Mouse (Mus musculus): ENCODE results near the gene 4930503B20Rik. TPM values are rescaled to one million over a fixed set of nuclear protein-coding genes. Genes with fewer than 3 reads are reported as not detected.

4930503B20Rik gene
- total and polyA plus RNA-seq, 3 experiments: 0.44 TPM; not detected in 2

- ATAC-seq (ENCODE audit: extremely low read depth, insufficient number of reproducible peaks, low FRiP score, poor library complexity, severe bottlenecking): no peak
- peaks cover 21% of the 10 kb centered on the region; the same call in 1 of the 2 replicates for H3K27me3 ChIP-seq (ENCODE audit: insufficient read depth, low read length)
- H3K4me1 ChIP-seq (ENCODE audit: insufficient read depth, low read depth, low read length): peaks cover 37% of the 10 kb centered on the region
- no peak for DNase-seq (ENCODE audit: low spot score)
- H3K36me3 ChIP-seq (replicated peaks): peaks cover 5% of the 10 kb centered on the region
- H3K9me3 ChIP-seq (replicated peaks): no peaks in the 10 kb centered on the region
- no peak overlapping the region for H3K4me3 ChIP-seq (ENCODE audit: low read depth, low read length)
- TF ChIP-seq POLR2AphosphoS5 (IDR thresholded peaks at IDR 0.05; ENCODE audit: insufficient replicate concordance, low read depth, low read length) (no peak), TAL1 (conservative IDR thresholded peaks at IDR 0.05; ENCODE audit: low read depth, low read length) (no peak), GATA2 (IDR thresholded peaks at IDR 0.05; ENCODE audit: borderline replicate concordance, low read depth, low read length) (no peak), CTCF (IDR thresholded peaks at IDR 0.05; ENCODE audit: low read depth, low read length) (no peak), GATA1 (IDR thresholded peaks at IDR 0.05; ENCODE audit: borderline replicate concordance, low read length) (no peak)
Measured at GRCm38 (mm10) chr3:146649311-146649894, 1.7 kb downstream of the 4930503B20Rik start.

GRCm38 (mm10) chr3:146641818-146642427 is 9.2 kb downstream of the 4930503B20Rik start:
- H3K4me1 ChIP-seq (ENCODE audit: insufficient read depth, low read depth, low read length): peaks cover 8% of the 10 kb centered on the region
- peaks cover 10% of the 10 kb centered on the region for H3K27me3 ChIP-seq (ENCODE audit: insufficient read depth, low read length)
- DNase-seq (ENCODE audit: low spot score): no peak
- peaks cover 4% of the 10 kb centered on the region; the same call in 1 of the 2 replicates for H3K9me3 ChIP-seq (replicated peaks)
- H3K4me3 ChIP-seq (ENCODE audit: low read depth, low read length): no peak overlapping the region
- no peak for TF ChIP-seq POLR2AphosphoS5 (IDR thresholded peaks at IDR 0.05; ENCODE audit: insufficient replicate concordance, low read depth, low read length)
- TF ChIP-seq TAL1 (conservative IDR thresholded peaks at IDR 0.05; ENCODE audit: low read depth, low read length): no peak
- no peak for TF ChIP-seq GATA2 (IDR thresholded peaks at IDR 0.05; ENCODE audit: borderline replicate concordance, low read depth, low read length)
- no peak for TF ChIP-seq GATA1 (IDR thresholded peaks at IDR 0.05; ENCODE audit: borderline replicate concordance, low read length)
- TF ChIP-seq CTCF (IDR thresholded peaks at IDR 0.05; ENCODE audit: low read depth, low read length): no peak
- ATAC-seq (ENCODE audit: extremely low read depth, insufficient number of reproducible peaks, low FRiP score, poor library complexity, severe bottlenecking): no peak
- no peaks in the 10 kb centered on the region for H3K36me3 ChIP-seq (replicated peaks)

GRCm38 (mm10) chr3:146632506-146632905 is 18.6 kb downstream of the 4930503B20Rik start:
- DNase-seq (ENCODE audit: low spot score) (no peak), ATAC-seq (ENCODE audit: extremely low read depth, insufficient number of reproducible peaks, low FRiP score, poor library complexity, severe bottlenecking) (no peak)
- no peak overlapping the region for H3K4me3 ChIP-seq (ENCODE audit: low read depth, low read length)
- H3K4me1 ChIP-seq (ENCODE audit: insufficient read depth, low read depth, low read length): peaks cover 10% of the 10 kb centered on the region
- H3K36me3 ChIP-seq (replicated peaks): no peaks in the 10 kb centered on the region
- 0 out of 2 replicates have a peak, but pooled peaks cover 2% of the 10 kb centered on the region for H3K9me3 ChIP-seq (replicated peaks)
- peaks cover 20% of the 10 kb centered on the region for H3K27me3 ChIP-seq (ENCODE audit: insufficient read depth, low read length)
- TF ChIP-seq CTCF (IDR thresholded peaks at IDR 0.05; ENCODE audit: low read depth, low read length) (no peak), POLR2AphosphoS5 (IDR thresholded peaks at IDR 0.05; ENCODE audit: insufficient replicate concordance, low read depth, low read length) (no peak), GATA1 (IDR thresholded peaks at IDR 0.05; ENCODE audit: borderline replicate concordance, low read length) (no peak), TAL1 (conservative IDR thresholded peaks at IDR 0.05; ENCODE audit: low read depth, low read length) (no peak), GATA2 (IDR thresholded peaks at IDR 0.05; ENCODE audit: borderline replicate concordance, low read depth, low read length) (no peak)

GRCm38 (mm10) chr3:146628227-146628982 is 22.7 kb downstream of the 4930503B20Rik start:
- TF ChIP-seq TAL1 (conservative IDR thresholded peaks at IDR 0.05; ENCODE audit: low read depth, low read length) (no peak), GATA2 (IDR thresholded peaks at IDR 0.05; ENCODE audit: borderline replicate concordance, low read depth, low read length) (no peak), POLR2AphosphoS5 (IDR thresholded peaks at IDR 0.05; ENCODE audit: insufficient replicate concordance, low read depth, low read length) (no peak), CTCF (IDR thresholded peaks at IDR 0.05; ENCODE audit: low read depth, low read length) (no peak), GATA1 (IDR thresholded peaks at IDR 0.05; ENCODE audit: borderline replicate concordance, low read length) (no peak)
- ATAC-seq (ENCODE audit: extremely low read depth, insufficient number of reproducible peaks, low FRiP score, poor library complexity, severe bottlenecking) (no peak), DNase-seq (ENCODE audit: low spot score) (no peak)
- H3K4me1 ChIP-seq (ENCODE audit: insufficient read depth, low read depth, low read length): peaks cover 13% of the 10 kb centered on the region
- H3K27me3 ChIP-seq (ENCODE audit: insufficient read depth, low read length): peaks cover 28% of the 10 kb centered on the region
- no peaks in the 10 kb centered on the region for H3K9me3 ChIP-seq (replicated peaks)
- H3K36me3 ChIP-seq (replicated peaks): no peaks in the 10 kb centered on the region
- no peak overlapping the region for H3K4me3 ChIP-seq (ENCODE audit: low read depth, low read length)

- no peak for TF ChIP-seq CTCF (IDR thresholded peaks at IDR 0.05; ENCODE audit: low read depth, low read length)
- no peak for TF ChIP-seq GATA2 (IDR thresholded peaks at IDR 0.05; ENCODE audit: borderline replicate concordance, low read depth, low read length)
- no peak for TF ChIP-seq POLR2AphosphoS5 (IDR thresholded peaks at IDR 0.05; ENCODE audit: insufficient replicate concordance, low read depth, low read length)
- TF ChIP-seq TAL1 (conservative IDR thresholded peaks at IDR 0.05; ENCODE audit: low read depth, low read length): no peak
- no peak for TF ChIP-seq GATA1 (IDR thresholded peaks at IDR 0.05; ENCODE audit: borderline replicate concordance, low read length)
- H3K4me1 ChIP-seq (ENCODE audit: insufficient read depth, low read depth, low read length): peaks cover 15% of the 10 kb centered on the region
- no peak overlapping the region for H3K4me3 ChIP-seq (ENCODE audit: low read depth, low read length)
- H3K9me3 ChIP-seq (replicated peaks): no peaks in the 10 kb centered on the region
- H3K27me3 ChIP-seq (ENCODE audit: insufficient read depth, low read length): peaks cover 46% of the 10 kb centered on the region
- no peaks in the 10 kb centered on the region for H3K36me3 ChIP-seq (replicated peaks)
- no peak for DNase-seq (ENCODE audit: low spot score)
- no peak for ATAC-seq (ENCODE audit: extremely low read depth, insufficient number of reproducible peaks, low FRiP score, poor library complexity, severe bottlenecking)
Measured at GRCm38 (mm10) chr3:146625766-146626165, 25.4 kb downstream of the 4930503B20Rik start.

GRCm38 (mm10) chr3:146621966-146622365 is 29.2 kb downstream of the 4930503B20Rik start:
- Histone ChIP-seq H3K27me3 (ENCODE audit: insufficient read depth, low read length) (peaks cover 31% of the 10 kb centered on the region), H3K36me3 (replicated peaks) (no peaks in the 10 kb centered on the region), H3K4me3 (ENCODE audit: low read depth, low read length) (no peak overlapping the region), H3K9me3 (replicated peaks) (no peaks in the 10 kb centered on the region), H3K4me1 (ENCODE audit: insufficient read depth, low read depth, low read length) (peaks cover 27% of the 10 kb centered on the region)
- TF ChIP-seq TAL1 (conservative IDR thresholded peaks at IDR 0.05; ENCODE audit: low read depth, low read length) (no peak), GATA1 (IDR thresholded peaks at IDR 0.05; ENCODE audit: borderline replicate concordance, low read length) (no peak), GATA2 (IDR thresholded peaks at IDR 0.05; ENCODE audit: borderline replicate concordance, low read depth, low read length) (no peak), CTCF (IDR thresholded peaks at IDR 0.05; ENCODE audit: low read depth, low read length) (no peak), POLR2AphosphoS5 (IDR thresholded peaks at IDR 0.05; ENCODE audit: insufficient replicate concordance, low read depth, low read length) (no peak)
- ATAC-seq (ENCODE audit: extremely low read depth, insufficient number of reproducible peaks, low FRiP score, poor library complexity, severe bottlenecking): no peak
- no peak for DNase-seq (ENCODE audit: low spot score)
